Mouse (Mus musculus): ENCODE measurements at regions not wholly inside any gene's neighbourhood (a gene's known extent, or its start where the extent isn't known, plus 50 kb on each side); places are given as distances from the start of the nearest gene placed in this dataset.

- DNase-seq (ENCODE audit: extremely low read depth, low read depth), result no peak
Observed at GRCm38 (mm10) chr5:85954526-85954925, 110.9 kb downstream of the Cenpc1 start.

DNA sequence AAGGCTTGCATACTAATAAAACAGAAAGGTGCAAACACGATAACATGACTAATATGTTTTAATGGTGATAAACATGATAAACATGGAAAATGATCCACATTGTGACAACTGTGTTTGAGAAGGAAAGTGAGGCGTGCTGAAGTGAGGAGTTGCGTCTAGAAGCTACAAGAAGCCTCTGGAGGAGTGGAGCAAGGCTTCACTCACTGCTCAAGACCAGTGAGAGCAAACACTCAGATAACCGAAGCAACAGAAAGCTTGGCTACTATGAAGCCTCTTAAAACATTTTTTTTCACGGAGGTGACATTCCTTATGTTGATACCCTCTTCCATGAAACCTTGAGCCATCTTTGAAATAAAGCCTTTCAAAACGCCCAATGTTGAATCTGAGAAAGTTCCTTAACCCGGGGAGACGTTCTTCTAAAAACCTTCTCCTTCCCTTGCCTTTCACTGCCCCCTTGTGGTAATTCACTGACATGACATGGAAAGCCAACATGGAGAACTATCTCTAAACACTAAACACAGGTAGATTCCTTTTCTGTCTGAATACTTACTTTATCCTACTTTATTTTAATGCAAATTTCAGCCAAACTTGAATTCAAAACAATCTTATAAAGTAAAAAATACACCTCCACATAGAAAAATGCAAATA lies 128.6 kb downstream of the Cenpc1 start:
- peak; percentile 47 for DNase-seq (ENCODE audit: extremely low read depth, low read depth)

- DNase-seq (ENCODE audit: extremely low read depth, low read depth), result no peak
Observed at GRCm38 (mm10) chr5:85918288-85918687, 147.1 kb downstream of the Cenpc1 start.

GRCm38 (mm10) chr5:85915000-85915399 lies 150.4 kb downstream of the Cenpc1 start:
- no peak for DNase-seq (ENCODE audit: extremely low read depth, low read depth)

GRCm38 (mm10) chr5:85896452-85896851 lies 168.9 kb downstream of the Cenpc1 start:
- no peak for DNase-seq (ENCODE audit: extremely low read depth, low read depth)

- DNase-seq (ENCODE audit: extremely low read depth, low read depth), result no peak
Observed at GRCm38 (mm10) chr5:85895814-85896213, 169.6 kb downstream of the Cenpc1 start.

- no peak for DNase-seq (ENCODE audit: extremely low read depth, low read depth)
Observed at GRCm38 (mm10) chr5:85870311-85870710, 195.1 kb downstream of the Cenpc1 start.

DNA sequence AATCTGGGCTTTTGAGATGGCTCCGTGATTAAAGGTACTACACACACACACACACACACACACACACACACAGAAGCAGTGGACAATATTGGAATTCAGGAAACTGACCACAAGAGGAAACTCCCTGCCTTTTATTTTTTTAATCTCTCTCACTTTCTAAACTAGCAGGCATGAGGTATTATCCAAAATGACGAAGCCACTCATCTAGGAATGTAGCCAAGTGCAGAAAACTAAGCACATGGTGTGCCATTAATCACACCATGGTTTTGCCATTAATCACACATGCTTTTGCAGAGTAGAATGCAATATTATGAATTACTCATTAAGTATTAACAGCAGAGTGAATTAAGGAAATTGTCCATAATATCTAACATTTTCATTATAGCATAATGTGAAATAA lies 232.8 kb downstream of the Cenpc1 start:
- DNase-seq (ENCODE audit: extremely low read depth, low read depth), result no peak

GRCm38 (mm10) chr5:85795531-85796197 lies 269.7 kb downstream of the Cenpc1 start:
- DNase-seq (ENCODE audit: extremely low read depth, low read depth), result no peak

DNA sequence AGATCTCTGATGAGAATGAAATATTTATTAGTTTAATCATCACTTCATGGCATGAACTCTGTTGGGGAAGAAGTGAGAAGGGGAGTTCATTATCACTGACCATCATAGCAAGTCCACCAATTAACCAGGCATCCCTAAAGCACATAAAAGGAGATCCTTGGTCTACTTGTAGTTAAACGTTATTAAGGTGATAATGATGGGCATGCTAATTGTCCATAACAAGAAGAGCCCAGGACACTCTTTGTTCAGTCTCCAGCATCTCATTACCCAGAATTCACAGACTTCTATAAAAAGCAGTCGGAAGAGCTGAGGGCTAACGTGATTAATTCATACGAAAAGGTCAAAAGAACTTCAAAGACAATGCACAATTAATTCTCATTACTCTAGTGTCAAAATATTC lies 272.2 kb downstream of the Cenpc1 start:
- no peak for DNase-seq (ENCODE audit: extremely low read depth, low read depth)

DNA sequence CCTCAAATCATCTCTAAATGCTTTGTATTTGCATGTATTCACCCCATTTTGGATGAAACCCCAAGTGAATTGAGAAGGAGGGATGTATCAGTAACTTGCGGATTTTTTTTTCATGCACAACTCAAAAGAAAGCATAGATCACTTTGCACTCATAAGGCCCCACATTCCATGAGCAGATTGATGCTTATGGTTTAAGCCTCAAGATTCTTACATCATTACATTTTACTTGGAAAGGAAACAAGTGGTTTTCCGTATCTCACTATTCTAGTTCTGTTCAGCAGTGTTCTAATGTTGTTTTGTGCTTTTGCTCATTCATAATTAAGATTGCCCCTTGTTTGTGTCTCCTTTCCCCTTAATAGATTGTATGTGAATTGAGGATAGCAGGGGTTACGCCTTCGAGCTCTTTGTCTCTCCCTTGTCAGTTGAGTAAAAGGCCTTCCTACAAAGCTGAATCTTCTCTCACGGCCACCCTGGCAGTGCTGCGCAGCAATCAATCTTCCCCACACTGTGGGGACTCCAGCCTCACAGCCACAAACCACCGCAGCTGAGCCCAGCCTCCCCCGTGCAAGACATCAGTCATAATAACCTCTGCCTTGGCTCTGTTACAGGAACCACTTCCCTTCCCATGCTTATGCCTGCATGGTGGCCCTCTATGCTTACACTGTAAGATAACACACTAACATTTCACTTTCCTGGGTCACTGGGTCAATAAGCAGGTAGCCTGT lies 284.5 kb downstream of the Cenpc1 start:
- DNase-seq (ENCODE audit: extremely low read depth, low read depth), result no peak

GRCm38 (mm10) chr5:85780017-85780416 lies 285.4 kb downstream of the Cenpc1 start:
- DNase-seq (ENCODE audit: extremely low read depth, low read depth), result no peak

- DNase-seq (ENCODE audit: extremely low read depth, low read depth), result no peak
Observed at GRCm38 (mm10) chr5:85779205-85779604, 286.2 kb downstream of the Cenpc1 start.

DNA sequence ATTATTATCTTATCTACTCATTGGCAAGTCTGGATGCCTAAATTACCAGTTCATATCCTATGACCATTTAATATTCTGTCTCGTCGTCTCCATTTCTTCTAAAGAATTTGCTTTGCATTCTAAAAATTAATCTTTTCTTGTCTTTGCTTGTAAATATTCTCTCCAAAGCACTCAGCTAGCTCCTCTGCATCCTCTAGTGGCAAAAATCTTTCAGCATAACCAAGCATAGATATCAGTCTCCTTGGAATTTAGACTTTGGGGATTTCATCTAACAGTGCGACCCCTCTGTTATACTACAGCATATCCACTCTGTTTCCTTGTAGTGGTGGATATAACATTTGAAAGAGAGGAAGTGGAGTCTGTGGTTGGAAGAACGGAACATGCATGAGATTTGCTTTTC lies 292.7 kb downstream of the Cenpc1 start:
- no peak for DNase-seq (ENCODE audit: extremely low read depth, low read depth)

DNA sequence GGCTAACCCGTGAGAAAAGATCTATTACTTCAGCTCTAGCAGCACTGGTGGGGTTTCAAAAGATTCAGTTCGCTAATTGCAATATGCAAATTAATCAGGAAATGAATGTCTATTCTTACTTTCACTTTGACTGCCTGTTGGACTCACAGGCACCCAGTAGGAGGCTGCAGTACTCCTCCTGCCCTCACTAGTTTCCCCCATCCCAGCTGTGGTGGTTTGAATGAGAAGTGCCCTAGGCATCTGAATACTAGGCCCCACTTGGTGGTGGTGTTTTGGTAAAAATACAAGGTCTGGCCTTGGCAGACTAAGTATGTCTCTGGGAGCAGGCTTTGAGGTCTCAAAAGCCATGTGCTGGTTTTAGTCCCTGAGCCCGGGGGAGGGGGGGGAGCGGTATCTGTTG lies 293.3 kb downstream of the Cenpc1 start:
- DNase-seq (ENCODE audit: extremely low read depth, low read depth), result peak; percentile 38

DNA sequence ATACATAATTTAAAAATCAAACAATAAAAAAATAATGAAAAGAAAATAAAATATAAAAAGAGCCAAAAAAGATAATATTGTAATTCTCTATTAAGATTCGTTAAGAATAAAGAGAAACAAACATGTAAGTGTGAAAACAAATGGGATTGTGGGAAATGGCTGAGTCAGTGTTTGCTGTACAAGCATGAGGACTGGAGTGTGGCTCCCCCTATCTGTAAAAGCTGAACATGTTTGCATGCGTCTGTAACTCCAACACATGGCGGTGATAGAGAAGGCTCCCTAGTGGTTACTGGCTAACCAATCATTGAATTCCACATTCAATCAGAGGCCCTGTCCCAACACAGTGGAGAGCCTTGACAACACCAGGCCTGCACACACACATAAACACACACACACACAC lies 298.2 kb downstream of the Cenpc1 start:
- DNase-seq (ENCODE audit: extremely low read depth, low read depth), result no peak

GRCm38 (mm10) chr5:85756716-85757115 lies 308.7 kb downstream of the Cenpc1 start:
- DNase-seq (ENCODE audit: extremely low read depth, low read depth), result no peak

GRCm38 (mm10) chr5:85754227-85754626 lies 311.2 kb downstream of the Cenpc1 start:
- no peak for DNase-seq (ENCODE audit: extremely low read depth, low read depth)

DNA sequence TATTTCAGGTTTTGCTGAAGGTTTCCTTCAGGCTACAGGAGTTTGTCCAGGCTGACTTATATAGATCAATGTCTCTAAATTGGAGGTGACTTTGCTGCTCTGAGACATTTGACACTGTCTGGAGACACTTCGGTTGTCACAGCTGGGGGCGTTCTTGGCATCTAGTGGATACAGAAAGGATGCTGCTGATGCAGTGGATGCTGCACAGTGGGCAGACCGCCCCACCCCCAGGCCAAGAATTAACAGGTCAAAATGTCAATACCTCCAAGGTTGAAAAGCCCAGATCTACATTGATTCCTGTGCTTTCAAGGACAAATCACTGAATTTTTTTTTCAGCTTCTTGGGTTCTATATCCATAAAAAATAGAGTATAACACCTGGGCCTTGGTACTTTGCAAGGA lies 312.3 kb downstream of the Cenpc1 start:
- DNase-seq (ENCODE audit: extremely low read depth, low read depth), result no peak

- no peak for DNase-seq (ENCODE audit: extremely low read depth, low read depth)
Observed at GRCm38 (mm10) chr5:85751649-85752048, 313.7 kb downstream of the Cenpc1 start.

DNA sequence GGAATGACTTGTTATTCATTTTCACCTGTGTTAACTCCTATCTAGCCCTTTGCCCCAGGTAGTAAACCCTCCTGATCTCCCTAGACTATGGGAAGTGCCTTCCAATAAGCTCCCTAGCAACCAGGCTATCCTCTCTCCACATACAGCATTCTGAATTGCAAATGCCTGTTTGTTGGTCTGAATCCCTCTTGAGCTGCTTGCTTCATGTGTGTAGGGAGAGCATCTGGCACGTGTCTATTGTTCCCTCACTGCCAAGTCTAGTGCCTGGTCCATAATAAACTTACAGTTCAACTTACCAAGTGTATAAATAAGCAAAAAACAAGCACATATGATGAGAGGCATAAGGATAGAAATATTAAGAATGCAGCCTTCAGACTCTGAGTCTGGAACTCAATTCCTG lies 314.5 kb downstream of the Cenpc1 start:
- DNase-seq (ENCODE audit: extremely low read depth, low read depth), result no peak

GRCm38 (mm10) chr5:85729613-85730012 lies 335.8 kb downstream of the Cenpc1 start:
- no peak for DNase-seq (ENCODE audit: extremely low read depth, low read depth)

GRCm38 (mm10) chr5:85707345-85707744 lies 358.0 kb downstream of the Cenpc1 start:
- no peak for DNase-seq (ENCODE audit: extremely low read depth, low read depth)
